Mouse (Mus musculus): ENCODE measurements around the gene Camkmt. TPM values are rescaled to one million over a fixed set of nuclear protein-coding genes. Genes with fewer than 3 reads are reported as not detected.

The Camkmt gene
- polyA plus RNA-seq, 1 experiment: 3.3 TPM

- 87% methylated on average over 6 of the region's 6 CpGs for WGBS
- Histone ChIP-seq H3K27me3 (ENCODE audit: control insufficient read depth, insufficient read depth, low read length) (no peaks in the 10 kb centered on the region; the same call in 1 of the 2 replicates), H3K4me1 (ENCODE audit: control insufficient read depth, insufficient read depth, insufficient read length) (no peaks in the 10 kb centered on the region), H3K36me3 (ENCODE audit: control insufficient read depth, insufficient read depth, low read length) (no peaks in the 10 kb centered on the region), H3K27ac (ENCODE audit: insufficient read depth, low read length) (no peak overlapping the region), H3K4me3 (ENCODE audit: extremely low read depth, insufficient read depth, insufficient read length) (no peak overlapping the region)
- no peak for DNase-seq (ENCODE audit: low read depth in 1 of 2, low spot score in 2 of 2)
- TF ChIP-seq POLR2A (IDR thresholded peaks at IDR 0.05; ENCODE audit: low read depth, low read length) (no peak), CTCF (IDR thresholded peaks at IDR 0.05; ENCODE audit: extremely low read depth, insufficient read depth, insufficient read length, insufficient replicate concordance) (no peak)
These were observed 405.5 kb downstream of the Camkmt start for GRCm38 (mm10) chr17:85495871-85496270.

- Histone ChIP-seq H3K36me3 (ENCODE audit: control insufficient read depth, insufficient read depth, low read length) (no peaks in the 10 kb centered on the region), H3K27me3 (ENCODE audit: control insufficient read depth, insufficient read depth, low read length) (no peaks in the 10 kb centered on the region), H3K4me1 (ENCODE audit: control insufficient read depth, insufficient read depth, insufficient read length) (no peaks in the 10 kb centered on the region), H3K27ac (ENCODE audit: insufficient read depth, low read length) (no peak overlapping the region), H3K4me3 (ENCODE audit: extremely low read depth, insufficient read depth, insufficient read length) (no peak overlapping the region)
- TF ChIP-seq CTCF (IDR thresholded peaks at IDR 0.05; ENCODE audit: extremely low read depth, insufficient read depth, insufficient read length, insufficient replicate concordance): no peak
- no peak for TF ChIP-seq POLR2A (IDR thresholded peaks at IDR 0.05; ENCODE audit: low read depth, low read length)
- DNase-seq (ENCODE audit: low read depth in 1 of 2, low spot score in 2 of 2): no peak
These were observed 414.5 kb downstream of the Camkmt start for GRCm38 (mm10) chr17:85504888-85505287.

- H3K36me3 ChIP-seq (ENCODE audit: control insufficient read depth, insufficient read depth, low read length): no peaks in the 10 kb centered on the region
- DNase-seq (ENCODE audit: low read depth in 1 of 2, low spot score in 2 of 2): no peak
- WGBS: 89% methylated on average over 15 of the region's 15 CpGs
These were observed 416.1 kb downstream of the Camkmt start for GRCm38 (mm10) chr17:85506206-85507088.

GRCm38 (mm10) chr17:85507089-85507460, 416.7 kb downstream of the Camkmt start:
- Histone ChIP-seq H3K27ac (ENCODE audit: insufficient read depth, low read length) (no peak overlapping the region), H3K4me1 (ENCODE audit: control insufficient read depth, insufficient read depth, insufficient read length) (no peaks in the 10 kb centered on the region), H3K27me3 (ENCODE audit: control insufficient read depth, insufficient read depth, low read length) (no peaks in the 10 kb centered on the region), H3K4me3 (ENCODE audit: extremely low read depth, insufficient read depth, insufficient read length) (no peak overlapping the region), H3K36me3 (ENCODE audit: control insufficient read depth, insufficient read depth, low read length) (no peaks in the 10 kb centered on the region)
- DNase-seq (ENCODE audit: low read depth in 1 of 2, low spot score in 2 of 2): no peak
- 90% methylated on average over 4 of the region's 4 CpGs for WGBS
- TF ChIP-seq CTCF (IDR thresholded peaks at IDR 0.05; ENCODE audit: extremely low read depth, insufficient read depth, insufficient read length, insufficient replicate concordance) (no peak), POLR2A (IDR thresholded peaks at IDR 0.05; ENCODE audit: low read depth, low read length) (no peak)

More at GRCm38 (mm10) chr17:85506206-85507088, 416.1 kb downstream of the Camkmt start:
- Histone ChIP-seq H3K27ac (ENCODE audit: insufficient read depth, low read length) (no peak overlapping the region), H3K4me1 (ENCODE audit: control insufficient read depth, insufficient read depth, insufficient read length) (no peaks in the 10 kb centered on the region), H3K4me3 (ENCODE audit: extremely low read depth, insufficient read depth, insufficient read length) (no peak overlapping the region), H3K27me3 (ENCODE audit: control insufficient read depth, insufficient read depth, low read length) (no peaks in the 10 kb centered on the region)
- TF ChIP-seq POLR2A (IDR thresholded peaks at IDR 0.05; ENCODE audit: low read depth, low read length): no peak
- no peak for TF ChIP-seq CTCF (IDR thresholded peaks at IDR 0.05; ENCODE audit: extremely low read depth, insufficient read depth, insufficient read length, insufficient replicate concordance)

Other genes starting within 250 kb of the Camkmt start
- gene Ppm1b, start 133.8 kb upstream of the Camkmt start, polyA plus RNA-seq (2012; rRNA removed): 12.8 and 13.1 TPM in 2 replicates
- gene Slc3a1, start 62.2 kb upstream of the Camkmt start, polyA plus RNA-seq (2012; rRNA removed): 0.33 and 0.35 TPM in 2 replicates
- 4.4 and 4.8 TPM in 2 replicates for gene Prepl, start 311 bp upstream of the Camkmt start, polyA plus RNA-seq (2012; rRNA removed)